Mouse (Mus musculus) central nervous system, embryonic 18 days (tissue): Measurements from ENCODE around the gene Acot12. TPM values are rescaled to one million over a fixed set of nuclear protein-coding genes. Genes with fewer than 3 reads are reported as not detected.

Source experiments
- polyA plus RNA-seq: library from polyadenylated mRNA; depleted of rRNA; stranded (reverse); fragments of >200 nt; gene quantifications from 2 replicates; pipeline ENCODE4 v1.2.3, GENCODE M21; 2012; rRNA removed

Gene Acot12
- 0.25 and 0.35 TPM in 2 replicates for polyA plus RNA-seq

DNA sequence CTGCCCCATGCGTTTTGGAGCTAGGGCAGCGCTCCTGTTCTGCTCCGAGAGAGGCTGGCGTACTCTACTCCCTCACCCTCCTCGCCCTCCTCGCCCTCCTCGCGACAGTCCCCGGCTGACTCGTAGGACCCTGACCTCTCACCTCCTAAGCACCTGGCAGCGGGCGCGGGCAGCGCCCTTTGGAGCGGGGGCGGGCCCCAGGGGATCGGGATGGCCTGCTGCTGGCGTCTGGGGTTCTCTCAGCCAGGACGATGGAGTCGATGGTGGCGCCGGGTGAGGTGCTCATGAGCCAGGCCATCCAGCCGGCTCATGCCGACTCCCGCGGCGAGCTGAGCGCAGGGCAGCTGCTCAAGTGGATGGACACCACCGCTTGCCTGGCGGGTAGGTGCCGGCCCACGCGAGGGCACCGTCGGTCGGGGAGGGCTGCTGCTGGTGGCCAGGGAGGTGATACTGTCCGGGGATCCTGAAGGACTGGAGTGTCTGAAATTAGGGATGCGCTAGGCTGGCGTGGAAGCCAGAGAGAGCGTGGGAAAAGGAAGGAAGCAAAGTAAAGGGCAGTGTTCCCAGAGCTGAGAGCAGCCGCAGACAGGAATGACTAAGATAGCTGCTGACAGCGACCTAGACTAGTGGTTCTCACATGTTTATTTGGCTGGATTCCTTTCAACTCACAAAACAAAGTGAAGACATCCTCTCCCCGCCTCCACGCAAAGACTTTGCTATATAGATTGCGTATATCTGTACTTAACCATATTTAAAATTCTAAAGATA, at the start of gene Acot12:
TSS of gene Acot12 (plus strand) at position 233 of the 768 bp plus-strand sequence.

DNA sequence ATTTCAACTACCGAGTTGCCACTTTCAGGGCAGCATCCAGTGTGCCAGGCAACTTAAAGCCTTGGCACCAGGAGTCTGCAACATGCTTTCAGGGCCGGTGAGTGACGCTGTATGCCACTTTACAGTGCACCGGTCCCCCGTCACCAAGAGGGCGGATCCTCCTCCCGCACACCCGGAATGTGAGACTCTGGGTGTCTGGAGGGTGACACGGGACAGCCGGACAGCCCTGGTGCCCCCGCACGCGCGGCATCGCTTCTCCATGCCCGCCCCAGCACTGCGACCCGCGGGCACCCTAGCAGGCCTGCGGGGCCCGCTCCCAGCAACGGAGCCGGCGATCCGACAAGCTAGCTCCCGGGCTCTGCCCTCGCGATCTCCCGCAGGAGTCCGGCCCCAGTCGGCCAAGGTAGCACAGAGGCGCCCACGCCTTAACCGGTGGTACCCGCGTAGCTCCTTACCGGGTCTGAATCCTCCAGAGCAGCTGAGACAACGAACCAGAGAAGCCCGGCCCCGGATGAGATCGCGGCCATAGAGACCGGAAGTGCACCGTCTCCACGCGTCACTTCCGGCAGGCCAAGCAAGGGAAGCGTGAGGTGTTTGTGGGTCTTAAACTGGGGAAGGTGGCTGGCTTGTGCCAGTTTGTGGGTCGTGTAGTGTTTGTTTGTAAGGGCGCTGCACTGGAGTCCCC, 66.0 kb downstream of the Acot12 start, which contains the start of gene Zcchc9:
TSS of gene Zcchc9 (minus strand) at position 551 of the 685 bp plus-strand sequence.

Other genes with a start within 250 kb of the Acot12 start
- gene Zcchc9, start 66.2 kb downstream of the Acot12 start, polyA plus RNA-seq, result 18.8 and 20.3 TPM in 2 replicates
- 5.7 TPM in 1 of 2 replicates, not detected in the other for gene Ckmt2, start 135.4 kb downstream of the Acot12 start, polyA plus RNA-seq